Mouse (Mus musculus) hindbrain, embryonic 12.5 days (tissue): ENCODE results near the gene Ankrd22. TPM values are rescaled to one million over a fixed set of nuclear protein-coding genes. Genes with fewer than 3 reads are reported as not detected.

Experiments used
- ATAC-seq: fragments of 200-750 bp; cut with Nextera tagmentation; 2 replicates; pipeline ENCODE4 v1.8.0; 2017; ENCODE audit warnings: moderate TSS enrichment; ENCODE audit not compliant: low FRiP score
- H3K27ac ChIP-seq: fragments of 300-500 bp; sonication (generic); 2 replicates; pipeline ENCODE4 v1.5.1; 2016; ENCODE audit warnings: mild to moderate bottlenecking
- H3K27me3 ChIP-seq: fragments of 300-500 bp; sonication (generic); 2 replicates; pipeline ENCODE4 v1.6.1; 2016; ENCODE audit warnings: mild to moderate bottlenecking
- H3K36me3 ChIP-seq: fragments of 300-500 bp; sonication (generic); 2 replicates; pipeline ENCODE4 v1.6.1; 2016; ENCODE audit warnings: mild to moderate bottlenecking
- H3K4me1 ChIP-seq: fragments of 300-500 bp; sonication (generic); 2 replicates; pipeline ENCODE4 v1.6.1; 2016
- H3K4me2 ChIP-seq: fragments of 300-500 bp; sonication (generic); replicated peaks from 2 replicates; pipeline ENCODE4 v1.6.1; 2016; ENCODE audit warnings: mild to moderate bottlenecking
- H3K4me3 ChIP-seq: fragments of 300-500 bp; sonication (generic); 2 replicates; pipeline ENCODE4 v1.5.1; 2016; ENCODE audit warnings: mild to moderate bottlenecking
- H3K9ac ChIP-seq: fragments of 300-500 bp; sonication (generic); 2 replicates; pipeline ENCODE4 v1.6.1; 2016; ENCODE audit warnings: mild to moderate bottlenecking, moderate library complexity
- H3K9me3 ChIP-seq: fragments of 300-500 bp; sonication (generic); replicated peaks from 2 replicates; pipeline ENCODE4 v1.6.1; 2016; ENCODE audit warnings: mild to moderate bottlenecking
- WGBS: fragments of 180-500 bp; shearing (Covaris S2); methylation state at CpG from one replicate; pipeline ENCODE4 v1.1.7; 2016; 5-methylcytosine and 5-hydroxymethylcytosine counted together
- polyA plus RNA-seq: library from polyadenylated mRNA; unstranded; fragments of >200 nt; fragmentation: Nextera tagmentation; extraction: Ambion mirVana; gene quantifications from 2 replicates; pipeline ENCODE4 v1.2.1, GENCODE M21; 2016

Ankrd22 gene
- polyA plus RNA-seq, 1 experiment from 2014 or later = not detected

- Histone ChIP-seq H3K4me2 (no peak overlapping the region), H3K36me3 (no peaks in the 10 kb centered on the region), H3K27ac (no peak overlapping the region), H3K9me3 (no peaks in the 10 kb centered on the region), H3K4me3 (no peak overlapping the region), H3K4me1 (no peaks in the 10 kb centered on the region), H3K27me3 (no peaks in the 10 kb centered on the region), H3K9ac (no peak overlapping the region)
- ATAC-seq = no peak
- WGBS = 75% methylated on average over 3 of the region's 3 CpGs
These were observed 5.3 kb upstream of the Ankrd22 start for GRCm38 (mm10) chr19:34171167-34171566.

GRCm38 (mm10) chr19:34169121-34169520 lies 3.3 kb upstream of the Ankrd22 start:
- no peak overlapping the region for H3K4me3 ChIP-seq
- ATAC-seq = no peak
- no peaks in the 10 kb centered on the region for H3K4me1 ChIP-seq
- H3K27me3 ChIP-seq = no peaks in the 10 kb centered on the region
- no peak overlapping the region for H3K4me2 ChIP-seq
- no peaks in the 10 kb centered on the region for H3K36me3 ChIP-seq
- H3K9ac ChIP-seq = no peak overlapping the region
- H3K27ac ChIP-seq = no peak overlapping the region
- H3K9me3 ChIP-seq = no peaks in the 10 kb centered on the region

GRCm38 (mm10) chr19:34167896-34168661 lies 2.2 kb upstream of the Ankrd22 start:
- WGBS = 49% methylated on average over 7 of the region's 7 CpGs
- no peak overlapping the region for H3K4me2 ChIP-seq
- no peaks in the 10 kb centered on the region for H3K27me3 ChIP-seq
- H3K27ac ChIP-seq = no peak overlapping the region
- H3K36me3 ChIP-seq = no peaks in the 10 kb centered on the region
- no peak overlapping the region for H3K4me3 ChIP-seq
- H3K9ac ChIP-seq = no peak overlapping the region
- H3K9me3 ChIP-seq = no peaks in the 10 kb centered on the region
- no peaks in the 10 kb centered on the region for H3K4me1 ChIP-seq
- no peak for ATAC-seq

GRCm38 (mm10) chr19:34166386-34166785 lies 533 bp upstream of the Ankrd22 start:
- H3K4me3 ChIP-seq = no peak overlapping the region
- no peak overlapping the region for H3K9ac ChIP-seq
- H3K4me2 ChIP-seq = no peak overlapping the region
- ATAC-seq = no peak
- no peak overlapping the region for H3K27ac ChIP-seq
- H3K9me3 ChIP-seq = no peaks in the 10 kb centered on the region
- 69% methylated on average over 4 of the region's 4 CpGs for WGBS
- H3K36me3 ChIP-seq = no peaks in the 10 kb centered on the region
- no peaks in the 10 kb centered on the region for H3K4me1 ChIP-seq
- no peaks in the 10 kb centered on the region for H3K27me3 ChIP-seq

GRCm38 (mm10) chr19:34162693-34163092 lies 3.2 kb downstream of the Ankrd22 start:
- H3K9me3 ChIP-seq = no peaks in the 10 kb centered on the region
- no peaks in the 10 kb centered on the region for H3K4me1 ChIP-seq
- H3K4me2 ChIP-seq = no peak overlapping the region
- H3K27ac ChIP-seq = no peak overlapping the region
- H3K27me3 ChIP-seq = no peaks in the 10 kb centered on the region
- ATAC-seq = no peak
- 93% methylated on average over 5 of the region's 5 CpGs for WGBS
- H3K9ac ChIP-seq = no peak overlapping the region
- no peaks in the 10 kb centered on the region for H3K36me3 ChIP-seq
- H3K4me3 ChIP-seq = no peak overlapping the region

- H3K36me3 ChIP-seq = no peaks in the 10 kb centered on the region
- H3K4me2 ChIP-seq = no peak overlapping the region
- H3K4me3 ChIP-seq = no peak overlapping the region
- no peaks in the 10 kb centered on the region for H3K9me3 ChIP-seq
- no peaks in the 10 kb centered on the region for H3K27me3 ChIP-seq
- no peak overlapping the region for H3K9ac ChIP-seq
- WGBS = 83% methylated on average over 6 of the region's 6 CpGs
- ATAC-seq = no peak
- H3K27ac ChIP-seq = no peak overlapping the region
- H3K4me1 ChIP-seq = no peaks in the 10 kb centered on the region
These were observed 12.3 kb downstream of the Ankrd22 start for GRCm38 (mm10) chr19:34153263-34154144.

GRCm38 (mm10) chr19:34151909-34152308 lies 13.9 kb downstream of the Ankrd22 start:
- H3K4me1 ChIP-seq = no peaks in the 10 kb centered on the region
- 84% methylated on average over 1 of the region's 1 CpGs for WGBS
- no peaks in the 10 kb centered on the region for H3K9me3 ChIP-seq
- no peak overlapping the region for H3K27ac ChIP-seq
- no peak overlapping the region for H3K4me2 ChIP-seq
- no peak for ATAC-seq
- no peak overlapping the region for H3K9ac ChIP-seq
- H3K27me3 ChIP-seq = no peaks in the 10 kb centered on the region
- H3K4me3 ChIP-seq = no peak overlapping the region
- no peaks in the 10 kb centered on the region for H3K36me3 ChIP-seq

GRCm38 (mm10) chr19:34148421-34148820 lies 17.4 kb downstream of the Ankrd22 start:
- H3K9me3 ChIP-seq = no peaks in the 10 kb centered on the region
- H3K27ac ChIP-seq = no peak overlapping the region
- H3K4me2 ChIP-seq = no peak overlapping the region
- H3K4me1 ChIP-seq = no peaks in the 10 kb centered on the region
- no peak overlapping the region for H3K9ac ChIP-seq
- H3K27me3 ChIP-seq = no peaks in the 10 kb centered on the region
- H3K36me3 ChIP-seq = no peaks in the 10 kb centered on the region
- no peak overlapping the region for H3K4me3 ChIP-seq
- ATAC-seq = no peak
- 87% methylated on average over 4 of the region's 4 CpGs for WGBS

- WGBS = 76% methylated on average over 3 of the region's 3 CpGs
- no peak for ATAC-seq
- no peak overlapping the region for H3K4me2 ChIP-seq
These were observed 26.3 kb downstream of the Ankrd22 start for GRCm38 (mm10) chr19:34139431-34140046.

GRCm38 (mm10) chr19:34138720-34139430 lies 27.0 kb downstream of the Ankrd22 start:
- Histone ChIP-seq H3K27ac (no peak overlapping the region), H3K27me3 (no peaks in the 10 kb centered on the region)

More at GRCm38 (mm10) chr19:34139431-34140046, 26.3 kb downstream of the Ankrd22 start:
- Histone ChIP-seq H3K27ac (no peak overlapping the region), H3K27me3 (no peaks in the 10 kb centered on the region), H3K9ac (no peak overlapping the region), H3K4me1 (no peaks in the 10 kb centered on the region), H3K36me3 (no peaks in the 10 kb centered on the region), H3K9me3 (no peaks in the 10 kb centered on the region), H3K4me3 (no peak overlapping the region)

GRCm38 (mm10) chr19:34120107-34120731 lies 45.6 kb downstream of the Ankrd22 start:
- 76% methylated on average over 3 of the region's 3 CpGs for WGBS
- no peaks in the 10 kb centered on the region for H3K36me3 ChIP-seq
- no peak overlapping the region for H3K4me2 ChIP-seq
- no peaks in the 10 kb centered on the region for H3K4me1 ChIP-seq
- no peaks in the 10 kb centered on the region for H3K9me3 ChIP-seq
- no peak overlapping the region for H3K9ac ChIP-seq
- ATAC-seq = no peak
- H3K27ac ChIP-seq = no peak overlapping the region
- H3K27me3 ChIP-seq = no peaks in the 10 kb centered on the region
- H3K4me3 ChIP-seq = no peak overlapping the region

More at GRCm38 (mm10) chr19:34138720-34139430, 27.0 kb downstream of the Ankrd22 start:
- Histone ChIP-seq H3K4me1 (no peaks in the 10 kb centered on the region), H3K9ac (no peak overlapping the region), H3K4me3 (no peak overlapping the region), H3K9me3 (no peaks in the 10 kb centered on the region), H3K36me3 (no peaks in the 10 kb centered on the region), H3K4me2 (no peak overlapping the region)
- no peak for ATAC-seq
- WGBS = 87% methylated on average over 6 of the region's 6 CpGs
